Mouse (Mus musculus) gastrocnemius, adult 2 months (tissue): ENCODE data around the gene Tmem72. TPM values are rescaled to one million over a fixed set of nuclear protein-coding genes. Genes with fewer than 3 reads are reported as not detected.
A peak's percentile ranks its signal among the peaks of the same experiment; 100 is the strongest.

Experiments used
- DNase-seq: peaks from one replicate; pipeline ENCODE4 v3.0.0; 2022
- H3K27ac ChIP-seq: fragments of 200-600 bp; 2 replicates; pipeline ENCODE4 v1.8.1; 2022; ENCODE audit warnings: mild to moderate bottlenecking
- H3K4me3 ChIP-seq: fragments of 200-600 bp; 2 replicates; pipeline ENCODE4 v1.8.1; 2022; ENCODE audit warnings: mild to moderate bottlenecking, moderate library complexity
- CTCF ChIP-seq: fragments of 200-600 bp; IDR thresholded peaks from 2 replicates; pipeline ENCODE4 v1.8.1; 2022; ENCODE audit warnings: antibody characterized with exemption, mild to moderate bottlenecking, moderate library complexity
- intact Hi-C: fragments of 180-260 bp; cut with DNase I; formaldehyde crosslinking; loops from one replicate; pipeline ENCODE4 v1.15.1; 2025
- microRNA-seq: library from miRNA; unstranded; fragments of <30 nt; microRNA quantifications from one replicate; pipeline ENCODE4 v1.2.0, GENCODE M21; 2021
- total RNA-seq, 2 experiments: library from RNA; stranded (reverse); gene quantifications; 2 replicates each; pipeline ENCODE4 v1.2.3; 2021

The Tmem72 gene
- total RNA-seq, 2 experiments from 2014 or later: 0.03 TPM

GRCm38 (mm10) chr6:116636581-116637235, 80.0 kb downstream of the Tmem72 start:
- DNase-seq: no peak
- no peak for TF ChIP-seq CTCF
- Histone ChIP-seq H3K4me3 (no peak overlapping the region), H3K27ac (peak overlapping the region; percentile 86)
- intact Hi-C loops: no loop called here

- intact Hi-C loops: loop anchor here (1.0 kb wide), 1 partner anchor 15 kb away; the partner anchor contains the start of gene Depp1
- peak; percentile 83 for DNase-seq
- H3K27ac ChIP-seq: peak overlapping the region; percentile 86
- no peak overlapping the region for H3K4me3 ChIP-seq
- TF ChIP-seq CTCF: no peak
These were observed 81.2 kb downstream of the Tmem72 start for GRCm38 (mm10) chr6:116635251-116636180.

- H3K4me3 ChIP-seq: no peak overlapping the region
- peak overlapping the region; percentile 86 for H3K27ac ChIP-seq
- intact Hi-C loops: loop anchor here (5.0 kb wide), 1 partner anchor 1928 kb away; the partner anchor contains the start of gene Ankrd26
- no peak for TF ChIP-seq CTCF
- no peak for DNase-seq
These were observed 82.7 kb downstream of the Tmem72 start for GRCm38 (mm10) chr6:116633741-116634695.

GRCm38 (mm10) chr6:116632129-116632528, 84.6 kb downstream of the Tmem72 start:
- Histone ChIP-seq H3K27ac (no peak overlapping the region), H3K4me3 (no peak overlapping the region)
- peak; percentile 94 for TF ChIP-seq CTCF
- DNase-seq: peak; percentile 83
- intact Hi-C loops: loop anchor here (5.0 kb wide), 1 partner anchor 1930 kb away; the partner anchor contains the start of gene Ankrd26

- no peak overlapping the region for H3K4me3 ChIP-seq
- no peak for TF ChIP-seq CTCF
- intact Hi-C loops: loop anchor here (5.0 kb wide), 1 partner anchor 1933 kb away; the partner anchor contains the start of gene Ankrd26
- no peak overlapping the region for H3K27ac ChIP-seq
- DNase-seq: no peak
These were observed 86.9 kb downstream of the Tmem72 start for GRCm38 (mm10) chr6:116629766-116630165.

Small RNA genes lying within 50 kb of the gene (microRNA-seq; reads per million reads assigned to microRNA genes)
- gene Mir7043: not detected

Other genes with a start within 250 kb of the Tmem72 start
- not detected for gene Olfr211, start 227.8 kb downstream of the Tmem72 start, total RNA-seq
- gene Olfr212, start 210.4 kb downstream of the Tmem72 start, total RNA-seq: under 1 TPM in 1 of 2 experiments, not detected in 1; 0.08 TPM
- gene Olfr213, start 178.5 kb downstream of the Tmem72 start, total RNA-seq: not detected
- gene Gm5580, start 165.8 kb downstream of the Tmem72 start, total RNA-seq: under 1 TPM; 0.64 to 0.71 TPM
- gene Olfr214, start 162.7 kb downstream of the Tmem72 start, total RNA-seq: not detected
- gene Olfr215, start 132.7 kb downstream of the Tmem72 start, total RNA-seq: not detected
- gene Zfp422, start 87.9 kb downstream of the Tmem72 start, total RNA-seq: 1 to 10 TPM; 7.7 to 7.9 TPM
- gene Depp1, start 66.3 kb downstream of the Tmem72 start, total RNA-seq: 10 to 100 TPM in 1 of 2 experiments, 1 to 10 TPM in 1; 6.2 to 24.0 TPM
- 1 to 10 TPM; 1.7 to 2.3 TPM for gene Rassf4, start 43.0 kb downstream of the Tmem72 start, total RNA-seq